Mouse (Mus musculus) C2C12 (cell line): ENCODE measurements at regions not wholly inside any gene's neighbourhood (a gene's known extent, or its start where the extent isn't known, plus 50 kb on each side); places are given as distances from the start of the nearest gene placed in this dataset.
"Not testable (repeated sequence)": the region's sequence is repeated elsewhere in the genome, so short reads cannot be mapped to it uniquely, and the experiment has no call there.

Experiments used
- CTCF ChIP-seq: IDR thresholded peaks from one replicate; pipeline ENCODE4 v1.5.1; 2011; ENCODE audit not compliant: control insufficient read depth, insufficient read depth, insufficient read length
- MAX ChIP-seq: IDR thresholded peaks from one replicate; pipeline ENCODE4 v1.6.1; 2011; ENCODE audit warnings: mild to moderate bottlenecking, control low read depth
- MYOG ChIP-seq: IDR thresholded peaks from one replicate; pipeline ENCODE4 v1.6.1; 2011; ENCODE audit not compliant: control insufficient read depth, insufficient read length; ENCODE audit errors: extremely low read depth

DNA sequence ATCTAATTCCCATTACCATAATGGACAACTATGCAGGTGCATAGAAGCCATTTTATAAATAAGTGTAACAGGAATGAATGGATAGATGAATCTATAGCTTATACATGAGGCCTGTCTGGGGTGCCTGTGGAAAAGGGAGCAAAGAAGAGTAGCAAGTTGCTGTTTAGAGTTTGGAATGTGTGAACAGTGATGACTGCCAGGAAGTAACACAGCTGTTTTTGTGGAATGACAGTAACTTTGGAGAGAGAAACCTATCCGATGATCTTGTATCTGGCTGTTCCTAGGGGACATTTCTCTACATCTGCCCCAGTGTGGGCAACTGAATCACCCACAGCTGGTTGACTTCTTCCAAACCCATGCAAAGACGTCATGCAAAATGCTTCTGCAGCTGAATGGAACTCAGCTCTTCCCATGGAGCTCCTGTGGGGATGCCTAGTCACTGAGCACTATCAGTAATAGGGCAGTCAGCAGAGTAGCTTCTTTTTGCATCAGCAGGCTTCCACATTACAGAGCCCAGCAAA is 192.4 kb downstream of the Osr1 start:
- TF ChIP-seq CTCF, MYOG, MAX: not testable (repeated sequence)
